In the genomic region with DNA sequence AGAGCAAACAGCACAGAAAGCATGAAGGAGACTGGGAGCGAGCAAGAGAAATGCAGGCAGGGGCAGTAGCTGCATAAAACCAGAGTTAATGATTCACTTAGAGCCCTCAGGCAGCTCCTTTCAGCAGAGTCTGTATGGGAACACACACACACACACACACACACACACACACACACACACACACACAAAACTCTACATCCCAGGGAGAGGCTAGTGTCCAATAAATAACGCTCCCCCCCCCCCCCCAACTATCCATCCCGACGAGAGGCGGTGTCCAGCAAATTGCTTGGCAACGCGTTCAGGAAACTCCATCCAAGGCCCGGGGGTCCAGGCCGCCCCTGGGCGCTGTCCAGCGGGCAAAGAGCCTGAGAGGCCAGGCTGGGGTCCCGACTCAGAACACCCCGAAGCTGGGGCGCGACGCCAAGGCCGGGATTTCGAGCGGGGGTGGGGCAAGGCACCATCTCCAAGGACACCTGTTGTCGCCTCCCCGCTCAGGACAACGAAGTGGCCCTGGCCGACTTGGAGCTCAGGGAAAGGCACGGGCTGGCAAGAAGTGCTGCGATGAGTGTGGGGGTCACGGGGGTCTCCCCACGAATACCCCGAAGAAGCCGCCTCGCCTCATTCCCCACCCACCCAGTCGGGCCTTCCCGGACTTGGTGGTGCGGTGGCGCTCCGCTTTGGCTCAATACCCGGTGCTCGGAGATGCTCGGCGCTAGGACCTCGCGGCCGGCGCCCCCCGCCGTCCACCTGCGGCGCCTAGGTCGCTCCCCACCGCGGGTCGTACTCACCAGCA, we compare ENCODE assay signal across 8 mouse cellular contexts. TPM values are rescaled to one million over a fixed set of nuclear protein-coding genes. Genes with fewer than 3 reads are reported as not detected.
A peak's percentile ranks its signal among the peaks of the same experiment; 100 is the strongest.
DNase-seq lines count a peak whose midpoint lies in the region; ATAC-seq and TF ChIP-seq lines count a peak whose summit lies in the region.

No protein-coding gene starts in this region.

- peak overlapping the region; percentile 77 for H3K9ac ChIP-seq in heart, adult 2 months (ENCODE audit: low read depth, low read length)
- H3K9ac ChIP-seq in liver, embryonic 12.5 days: peak overlapping the region; percentile 81

- H3K27ac ChIP-seq in embryonic facial prominence, embryonic 10.5 days (replicated peaks): peak overlapping the region; percentile 83
- peak overlapping the region; percentile 56 for H3K27ac ChIP-seq in heart, adult 2 months
- peak overlapping the region; percentile 64; the same call in 1 of the 2 replicates for H3K27ac ChIP-seq in liver, embryonic 12.5 days

- no peaks in the 10 kb centered on the region for H3K9me3 ChIP-seq in embryonic facial prominence, embryonic 10.5 days
- no peaks in the 10 kb centered on the region for H3K9me3 ChIP-seq in liver, embryonic 12.5 days (replicated peaks)

- H3K79me2 ChIP-seq in heart, adult 2 months (replicated peaks; ENCODE audit: control insufficient read depth, insufficient read depth, low read length): no peaks in the 10 kb centered on the region

- peaks cover 23% of the 10 kb centered on the region for H3K4me1 ChIP-seq in embryonic facial prominence, embryonic 10.5 days
- H3K4me1 ChIP-seq in heart, adult 2 months (ENCODE audit: control insufficient read depth, insufficient read depth, low read length): no peaks in the 10 kb centered on the region
- H3K4me1 ChIP-seq in liver, embryonic 12.5 days: peaks cover 48% of the 10 kb centered on the region

- no peak for TF ChIP-seq CTCF in heart, adult 2 months (IDR thresholded peaks at IDR 0.05)

- H3K4me3 ChIP-seq in embryonic facial prominence, embryonic 10.5 days: peak overlapping the region; percentile 83
- H3K4me3 ChIP-seq in heart, adult 2 months: peak overlapping the region; percentile 55
- H3K4me3 ChIP-seq in liver, embryonic 12.5 days: peak overlapping the region; percentile 80

- H3K36me3 ChIP-seq in embryonic facial prominence, embryonic 10.5 days (replicated peaks): no peaks in the 10 kb centered on the region
- H3K36me3 ChIP-seq in heart, adult 2 months (ENCODE audit: control insufficient read depth, insufficient read depth, low read length): no peaks in the 10 kb centered on the region
- no peaks in the 10 kb centered on the region for H3K36me3 ChIP-seq in liver, embryonic 12.5 days

- peak; percentile 35 for DNase-seq in thymus, postnatal 25 days
- DNase-seq in thymus, postnatal 36 days: no peak
- peak; percentile 62 for DNase-seq in embryonic facial prominence, embryonic 10.5 days (ENCODE audit: low spot score)
- DNase-seq in heart, adult 2 months: peak; percentile 56 to 66
- peak; percentile 84 for DNase-seq in kidney, adult 18-20 months
- peak; percentile 27 for DNase-seq in naive thymus-derived CD4-positive, alpha-beta T cell, adult 2 months (ENCODE audit: low read depth)
- DNase-seq in yolk sac, embryonic 10.5 days (ENCODE audit: low spot score): peak; percentile 83

- no peak for TF ChIP-seq EP300 in heart, adult 2 months (IDR thresholded peaks at IDR 0.05; ENCODE audit: insufficient read depth, low read depth, low read length)

- no peak for TF ChIP-seq POLR2A in heart, adult 2 months (IDR thresholded peaks at IDR 0.05; ENCODE audit: insufficient read depth, low read depth, low read length)

- H3K4me2 ChIP-seq in liver, embryonic 12.5 days: peak overlapping the region; percentile 98

- intact Hi-C loops in heart, adult 2 months (cut with DNase I): no loop called here

- peaks cover 40% of the 10 kb centered on the region for H3K27me3 ChIP-seq in embryonic facial prominence, embryonic 10.5 days (replicated peaks; ENCODE audit: low read depth, poor library complexity, severe bottlenecking)
- H3K27me3 ChIP-seq in heart, adult 2 months (ENCODE audit: control insufficient read depth, insufficient read depth, low read length): peaks cover 5% of the 10 kb centered on the region
- H3K27me3 ChIP-seq in liver, embryonic 12.5 days (replicated peaks): 0 out of 2 replicates have a peak, but pooled peaks cover 13% of the 10 kb centered on the region

- peak; percentile 80 for ATAC-seq in liver, embryonic 12.5 days

- WGBS in embryonic facial prominence, embryonic 10.5 days: under 1% methylated on average over 51 of the region's 51 CpGs
- whole genome bisulfite sequencing in heart, adult 2 months: 2% methylated on average over 49 of the region's 51 CpGs
- WGBS in liver, embryonic 12.5 days (ENCODE audit: insufficient replicate concordance): 1% methylated on average over 44 of the region's 51 CpGs

RNA-seq across cellular contexts. Expression of a gene that starts 9.8 kb away (rescaled TPM):
- 6.1 and 7.0 TPM in 2 replicates for polyA plus RNA-seq in embryonic facial prominence, embryonic 10.5 days (2016; fragmentation: Nextera tagmentation; extraction: Ambion mirVana)
- total RNA-seq in heart, adult 2 months (2021): 1 to 10 TPM; 3.6 to 4.1 TPM
- 4.7 and 6.7 TPM in 2 replicates for polyA plus RNA-seq in heart, adult 2 months (2012; rRNA removed)
- 35.7 and 37.9 TPM in 2 replicates for polyA plus RNA-seq in liver, embryonic 12.5 days (2016; fragmentation: Nextera tagmentation; extraction: Ambion mirVana)

Comparison
In these comparisons a context has a peak if more than half of its experiments do, and no peak if none do; other contexts are left out.
1. DNase-seq: peak in thymus, postnatal 25 days (single experiment), embryonic facial prominence, embryonic 10.5 days (single experiment), heart, adult 2 months (2 of 2), kidney, adult 18-20 months (single experiment), naive thymus-derived CD4-positive, alpha-beta T cell, adult 2 months (single experiment) and yolk sac, embryonic 10.5 days (single experiment); none in thymus, postnatal 36 days (0 of 2).
2. Peak in every context shown above with its lines, with median percentiles within 50 percentile points of each other: H3K27ac ChIP-seq and H3K4me3 ChIP-seq.